12 mouse cellular contexts compared by ENCODE assay signal in the genomic region with DNA sequence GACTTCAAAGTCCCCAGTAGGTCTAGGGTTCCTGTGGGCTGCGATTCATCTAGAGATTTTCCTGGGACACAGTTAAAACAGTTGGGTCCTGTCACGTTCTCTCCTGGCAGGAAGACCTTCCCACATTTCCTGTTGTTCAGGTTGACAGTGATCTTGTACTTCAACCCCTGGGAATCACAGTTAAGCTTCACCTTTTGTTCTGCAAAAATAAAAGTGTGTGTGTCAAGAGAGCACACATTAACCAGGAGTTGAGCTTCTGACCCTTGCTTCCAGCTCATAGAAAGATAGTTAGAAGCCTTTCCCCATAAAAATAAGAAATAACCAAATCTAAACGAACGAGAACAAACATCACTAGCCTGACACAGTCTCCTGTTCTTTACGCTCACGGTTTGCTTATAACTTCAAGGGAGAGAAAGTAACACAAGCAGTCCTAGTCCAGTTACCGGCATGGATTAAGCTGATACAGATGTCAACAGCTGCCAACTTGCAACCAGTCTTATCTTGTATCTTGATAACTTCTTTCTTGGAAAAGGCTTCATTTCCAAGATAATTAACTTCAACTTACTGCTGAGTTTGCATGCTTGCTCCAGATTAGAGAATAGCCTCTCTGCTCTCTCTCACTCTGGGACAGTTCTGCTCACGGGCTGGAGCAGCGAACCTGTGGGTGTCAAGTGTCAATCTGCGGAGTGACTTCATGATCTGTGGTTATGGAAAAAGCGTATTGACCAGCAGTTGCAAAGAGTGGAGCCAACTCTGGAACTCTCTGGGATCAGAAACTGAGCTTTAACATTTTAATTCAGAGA.
"Had no signal": no experiment of that assay in that cellular context is flagged by ENCODE, and none has a peak within 500 bp of the region (broad histone marks: within the 10 kb centered on the region; RNA-seq: fewer than 3 reads in every experiment).

No protein-coding gene starts in this region.

- H3K27ac ChIP-seq: layer of hippocampus, adult 2 months; limb, embryonic 13.5 days; liver, embryonic 14.5 days; midbrain, embryonic 13.5 days; stomach, postnatal 0 days had no signal

- H3K4me2 ChIP-seq: limb, embryonic 13.5 days; midbrain, embryonic 13.5 days had no signal

- ATAC-seq: hindbrain, embryonic 16.5 days; inflammation-experienced regulatory T-cells, adult 6 months; midbrain, embryonic 13.5 days had no signal

- H3K36me3 ChIP-seq: limb, embryonic 13.5 days; midbrain, embryonic 13.5 days had no signal

- H3K4me3 ChIP-seq: layer of hippocampus, adult 2 months; limb, embryonic 13.5 days; midbrain, embryonic 13.5 days had no signal

- H3K9me3 ChIP-seq: limb, embryonic 13.5 days; midbrain, embryonic 13.5 days had no signal

- H3K4me1 ChIP-seq: limb, embryonic 13.5 days; midbrain, embryonic 13.5 days had no signal

- H3K9ac ChIP-seq: limb, embryonic 13.5 days; liver, embryonic 14.5 days; midbrain, embryonic 13.5 days had no signal

- H3K27me3 ChIP-seq: midbrain, embryonic 13.5 days had no signal

- DNase-seq: left cerebral cortex, postnatal 4 days; lung, adult 18-20 months; right cerebral cortex, adult 18-20 months; right cerebral cortex, postnatal 25 days; thymus, postnatal 4 days had no signal
